Mouse (Mus musculus): Measurements from ENCODE around the gene Kif13a. TPM values are rescaled to one million over a fixed set of nuclear protein-coding genes. Genes with fewer than 3 reads are reported as not detected.

Kif13a gene
- total and polyA plus RNA-seq, 2 experiments from 2014 or later, result 13.3 to 21.6 TPM

GRCm38 (mm10) chr13:46844561-46845235 is 85.0 kb downstream of the Kif13a start:
- ATAC-seq (no peak), DNase-seq (ENCODE audit: low spot score) (no peak)
- no peak overlapping the region for H3K27ac ChIP-seq
- no peak overlapping the region for H3K9ac ChIP-seq (replicated peaks; ENCODE audit: low read length)
- no peak overlapping the region for H3K4me3 ChIP-seq (ENCODE audit: low read length)
- H3K4me1 ChIP-seq (ENCODE audit: insufficient read depth, low read length), result no peaks in the 10 kb centered on the region
- H3K9me3 ChIP-seq (ENCODE audit: low read length), result no peaks in the 10 kb centered on the region
- H3K27me3 ChIP-seq (ENCODE audit: insufficient read depth, low read length), result no peaks in the 10 kb centered on the region
- H3K4me2 ChIP-seq (ENCODE audit: low read depth, low read length), result no peak overlapping the region
- H3K36me3 ChIP-seq (ENCODE audit: insufficient read depth, low read length), result no peaks in the 10 kb centered on the region
- 75% methylated on average over 12 of the region's 12 CpGs for whole genome bisulfite sequencing
- TF ChIP-seq CTCF (IDR thresholded peaks at IDR 0.05; ENCODE audit: low read depth), result no peak

GRCm38 (mm10) chr13:46843646-46844045 is 86.0 kb downstream of the Kif13a start:
- 75% methylated on average over 3 of the region's 3 CpGs for WGBS
- TF ChIP-seq CTCF (IDR thresholded peaks at IDR 0.05; ENCODE audit: low read depth), result no peak
- no peak for ATAC-seq
- Histone ChIP-seq H3K4me1 (ENCODE audit: insufficient read depth, low read length) (no peaks in the 10 kb centered on the region), H3K36me3 (ENCODE audit: insufficient read depth, low read length) (no peaks in the 10 kb centered on the region), H3K27ac (no peak overlapping the region), H3K9ac (replicated peaks; ENCODE audit: low read length) (no peak overlapping the region), H3K27me3 (ENCODE audit: insufficient read depth, low read length) (no peaks in the 10 kb centered on the region), H3K4me2 (ENCODE audit: low read depth, low read length) (no peak overlapping the region), H3K9me3 (ENCODE audit: low read length) (no peaks in the 10 kb centered on the region), H3K4me3 (ENCODE audit: low read length) (no peak overlapping the region)
- no peak for DNase-seq (ENCODE audit: low spot score)

GRCm38 (mm10) chr13:46842185-46842584 is 87.5 kb downstream of the Kif13a start:
- no peak overlapping the region for H3K4me2 ChIP-seq (ENCODE audit: low read depth, low read length)
- no peak overlapping the region for H3K27ac ChIP-seq
- DNase-seq (ENCODE audit: low spot score) (no peak), ATAC-seq (no peak)
- H3K4me1 ChIP-seq (ENCODE audit: insufficient read depth, low read length), result no peaks in the 10 kb centered on the region
- H3K9me3 ChIP-seq (ENCODE audit: low read length), result no peaks in the 10 kb centered on the region
- H3K4me3 ChIP-seq (ENCODE audit: low read length), result no peak overlapping the region
- no peaks in the 10 kb centered on the region for H3K27me3 ChIP-seq (ENCODE audit: insufficient read depth, low read length)
- 48% methylated on average over 8 of the region's 8 CpGs for WGBS
- TF ChIP-seq CTCF (IDR thresholded peaks at IDR 0.05; ENCODE audit: low read depth), result no peak
- H3K9ac ChIP-seq (replicated peaks; ENCODE audit: low read length), result no peak overlapping the region
- H3K36me3 ChIP-seq (ENCODE audit: insufficient read depth, low read length), result no peaks in the 10 kb centered on the region

DNA sequence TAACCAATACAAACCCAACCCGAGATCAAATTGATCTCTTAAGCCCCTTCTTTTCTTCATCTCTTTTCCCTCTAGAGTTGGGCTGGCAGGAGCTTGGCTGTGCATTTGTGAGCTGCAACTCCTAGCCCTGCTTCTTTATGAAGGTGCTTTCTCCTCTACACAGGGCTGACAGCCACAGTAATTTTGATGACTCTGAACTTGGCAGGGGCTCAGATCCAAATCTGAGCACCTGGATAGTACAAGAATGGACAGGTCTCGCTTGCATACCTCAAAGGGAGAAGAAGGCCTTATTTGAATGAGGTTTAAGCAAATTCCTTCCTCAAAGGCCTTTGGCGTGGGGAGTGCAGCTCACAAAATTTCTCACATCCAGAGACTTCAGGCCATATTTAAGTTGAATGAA is 88.0 kb downstream of the Kif13a start:
- H3K9ac ChIP-seq (replicated peaks; ENCODE audit: low read length), result no peak overlapping the region
- H3K4me3 ChIP-seq (ENCODE audit: low read length), result no peak overlapping the region
- no peak overlapping the region for H3K4me2 ChIP-seq (ENCODE audit: low read depth, low read length)
- TF ChIP-seq CTCF (IDR thresholded peaks at IDR 0.05; ENCODE audit: low read depth), result no peak
- 86% methylated on average over 3 of the region's 3 CpGs for WGBS
- DNase-seq (ENCODE audit: low spot score) (no peak), ATAC-seq (no peak)
- H3K9me3 ChIP-seq (ENCODE audit: low read length), result no peaks in the 10 kb centered on the region
- H3K36me3 ChIP-seq (ENCODE audit: insufficient read depth, low read length), result no peaks in the 10 kb centered on the region
- no peaks in the 10 kb centered on the region for H3K27me3 ChIP-seq (ENCODE audit: insufficient read depth, low read length)
- H3K4me1 ChIP-seq (ENCODE audit: insufficient read depth, low read length), result no peaks in the 10 kb centered on the region
- no peak overlapping the region for H3K27ac ChIP-seq

- H3K4me1 ChIP-seq (ENCODE audit: insufficient read depth, low read length), result no peaks in the 10 kb centered on the region
- no peaks in the 10 kb centered on the region for H3K9me3 ChIP-seq (ENCODE audit: low read length)
- ATAC-seq (no peak), DNase-seq (ENCODE audit: low spot score) (no peak)
- H3K4me2 ChIP-seq (ENCODE audit: low read depth, low read length), result no peak overlapping the region
- no peak overlapping the region for H3K27ac ChIP-seq
- H3K27me3 ChIP-seq (ENCODE audit: insufficient read depth, low read length), result no peaks in the 10 kb centered on the region
- no peaks in the 10 kb centered on the region for H3K36me3 ChIP-seq (ENCODE audit: insufficient read depth, low read length)
- 87% methylated on average over 13 of the region's 13 CpGs for WGBS
- no peak for TF ChIP-seq CTCF (IDR thresholded peaks at IDR 0.05; ENCODE audit: low read depth)
- no peak overlapping the region for H3K4me3 ChIP-seq (ENCODE audit: low read length)
- H3K9ac ChIP-seq (replicated peaks; ENCODE audit: low read length), result no peak overlapping the region
These were observed 89.0 kb downstream of the Kif13a start for GRCm38 (mm10) chr13:46840676-46841075.

DNA sequence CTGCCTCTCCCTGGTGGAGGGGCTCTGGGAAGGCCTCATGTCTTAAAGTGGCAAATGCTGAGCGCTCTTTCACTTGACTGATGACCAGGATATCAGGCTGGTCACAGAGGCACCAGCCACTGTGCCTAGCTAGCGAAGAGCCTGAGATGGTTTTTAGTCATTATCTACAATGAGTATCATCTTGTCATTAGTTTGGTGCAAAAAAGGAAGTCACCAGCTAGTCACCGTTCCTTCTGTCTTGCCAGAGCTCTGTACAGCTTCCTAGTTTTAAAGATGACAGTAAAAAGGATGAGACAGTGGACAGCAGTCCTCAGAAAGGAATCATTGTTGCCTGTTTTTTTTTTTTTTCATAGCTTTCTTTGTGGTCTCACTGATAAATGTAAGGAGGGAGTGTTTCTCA is 90.4 kb downstream of the Kif13a start:
- TF ChIP-seq CTCF (IDR thresholded peaks at IDR 0.05; ENCODE audit: low read depth), result no peak
- 88% methylated on average over 3 of the region's 3 CpGs for WGBS
- H3K4me1 ChIP-seq (ENCODE audit: insufficient read depth, low read length), result no peaks in the 10 kb centered on the region

DNA sequence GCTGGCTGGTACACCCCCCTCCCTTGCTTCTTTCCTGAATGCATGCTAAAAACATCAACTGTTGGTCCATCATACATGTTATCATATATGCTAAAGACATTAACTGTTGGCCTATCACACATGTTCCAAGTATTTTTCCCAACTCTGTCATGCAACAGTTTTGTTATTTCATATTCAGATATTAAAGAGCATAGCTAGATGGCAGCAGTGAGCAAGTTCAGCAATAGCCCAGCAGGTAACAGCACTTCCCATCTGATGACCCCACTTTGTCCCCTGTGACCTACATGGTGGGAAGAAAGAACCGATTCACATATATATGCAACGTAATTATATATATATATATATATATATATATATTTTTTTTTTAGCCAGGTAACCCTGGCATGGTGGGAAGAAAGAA is 91.1 kb downstream of the Kif13a start:
- ATAC-seq (0 out of 2 replicates have a peak, but pooled peaks have one; percentile 18), DNase-seq (ENCODE audit: low spot score) (peak; percentile 76)
- WGBS, result 48% methylated on average over 2 of the region's 2 CpGs

More for the DNA sequence above, 90.4 kb downstream of the Kif13a start:
- no peak overlapping the region for H3K9ac ChIP-seq (replicated peaks; ENCODE audit: low read length)
- no peak for DNase-seq (ENCODE audit: low spot score)
- ATAC-seq, result no peak
- H3K9me3 ChIP-seq (ENCODE audit: low read length), result no peaks in the 10 kb centered on the region
- no peak overlapping the region for H3K4me3 ChIP-seq (ENCODE audit: low read length)
- no peaks in the 10 kb centered on the region for H3K27me3 ChIP-seq (ENCODE audit: insufficient read depth, low read length)
- H3K36me3 ChIP-seq (ENCODE audit: insufficient read depth, low read length), result no peaks in the 10 kb centered on the region
- H3K4me2 ChIP-seq (ENCODE audit: low read depth, low read length), result no peak overlapping the region
- H3K27ac ChIP-seq, result no peak overlapping the region

More for the DNA sequence above, 91.1 kb downstream of the Kif13a start:
- no peaks in the 10 kb centered on the region for H3K4me1 ChIP-seq (ENCODE audit: insufficient read depth, low read length)
- no peaks in the 10 kb centered on the region for H3K36me3 ChIP-seq (ENCODE audit: insufficient read depth, low read length)
- no peak overlapping the region for H3K9ac ChIP-seq (replicated peaks; ENCODE audit: low read length)
- H3K27ac ChIP-seq, result no peak overlapping the region
- no peaks in the 10 kb centered on the region for H3K27me3 ChIP-seq (ENCODE audit: insufficient read depth, low read length)
- H3K9me3 ChIP-seq (ENCODE audit: low read length), result no peaks in the 10 kb centered on the region
- H3K4me3 ChIP-seq (ENCODE audit: low read length), result no peak overlapping the region
- peak; percentile 74 for TF ChIP-seq CTCF (IDR thresholded peaks at IDR 0.05; ENCODE audit: low read depth)
- no peak overlapping the region for H3K4me2 ChIP-seq (ENCODE audit: low read depth, low read length)

All from hindbrain, postnatal 0 days (tissue).